ENCODE assay signal across 37 mouse cellular contexts in genomic region chr19:46169913-46170312, GRCm38 (mm10). TPM values are rescaled to one million over a fixed set of nuclear protein-coding genes. Genes with fewer than 3 reads are reported as not detected.
"Had no signal": no experiment of that assay in that cellular context is flagged by ENCODE, and none has a peak within 500 bp of the region (broad histone marks: within the 10 kb centered on the region; RNA-seq: fewer than 3 reads in every experiment).

No protein-coding gene starts in this region.

- DNase-seq: gastrocnemius, adult 2 months; gastrocnemius, postnatal 10 days; gastrocnemius, postnatal 25 days; heart, adult 2 months; heart, postnatal 10 days; heart, postnatal 4 days; kidney, adult 18-20 months; kidney, adult 8-10 months; kidney, postnatal 10 days; kidney, postnatal 25 days; kidney, postnatal 4 days; liver; liver, embryonic 13.5 days had no signal

- H3K9ac ChIP-seq: heart, embryonic 12.5 days; hindbrain, embryonic 12.5 days; hindbrain, embryonic 14.5 days; intestine, embryonic 15.5 days; limb, embryonic 12.5 days; liver, embryonic 13.5 days had no signal

- H3K4me3 ChIP-seq: gastrocnemius, adult 2 months; heart, adult 2 months; heart, embryonic 10.5 days; heart, embryonic 12.5 days; hindbrain, embryonic 10.5 days; hindbrain, embryonic 12.5 days; intestine, embryonic 15.5 days; layer of hippocampus, adult 2 months; left cerebral cortex, adult 2 months; limb, embryonic 10.5 days; limb, embryonic 12.5 days; liver, embryonic 13.5 days had no signal

- ATAC-seq: hindbrain, embryonic 16.5 days; inflammation-experienced regulatory T-cells, adult 6 months; intestine, embryonic 15.5 days; intestine, postnatal 0 days had no signal

- H3K4me2 ChIP-seq: heart, embryonic 12.5 days; hindbrain, embryonic 12.5 days; hindbrain, embryonic 14.5 days; intestine, embryonic 15.5 days; limb, embryonic 12.5 days; liver, embryonic 11.5 days; liver, embryonic 13.5 days had no signal

- H3K27ac ChIP-seq: gastrocnemius, adult 2 months; heart, adult 2 months; heart, embryonic 10.5 days; hindbrain, embryonic 10.5 days; hindbrain, embryonic 12.5 days; hindbrain, embryonic 14.5 days; intestine, embryonic 15.5 days; layer of hippocampus, adult 2 months; left cerebral cortex, adult 2 months; limb, embryonic 10.5 days; limb, embryonic 12.5 days; liver, embryonic 13.5 days had no signal

- H3K4me1 ChIP-seq: heart, embryonic 10.5 days; heart, embryonic 12.5 days; hindbrain, embryonic 10.5 days; hindbrain, embryonic 12.5 days; intestine, embryonic 15.5 days; limb, embryonic 10.5 days; limb, embryonic 12.5 days; liver, embryonic 13.5 days had no signal

- H3K27me3 ChIP-seq: heart, embryonic 12.5 days; hindbrain, embryonic 12.5 days; intestine, embryonic 15.5 days; limb, embryonic 12.5 days; liver, embryonic 13.5 days had no signal

- H3K9me3 ChIP-seq: heart, embryonic 10.5 days; heart, embryonic 12.5 days; hindbrain, embryonic 10.5 days; hindbrain, embryonic 12.5 days; intestine, embryonic 15.5 days; limb, embryonic 10.5 days; limb, embryonic 12.5 days; liver, embryonic 13.5 days had no signal

RNA-seq across cellular contexts. Expression of gene Pitx3, which starts 21.8 kb away (rescaled TPM):
- total RNA-seq: granulocyte monocyte progenitor cell, adult 5-6 weeks; heart, postnatal 4 days; layer of hippocampus, adult 2 months; layer of hippocampus, postnatal 10 days; layer of hippocampus, postnatal 25 days; left cerebral cortex, adult 2 months; left cerebral cortex, postnatal 14 days; left cerebral cortex, postnatal 36 days had no signal
- polyA plus RNA-seq: hindbrain, embryonic 10.5 days; hindbrain, embryonic 14.5 days; inflammation-experienced regulatory T-cells, adult 6 months; intestine, embryonic 15.5 days; intestine, postnatal 0 days; kidney, embryonic 14.5 days had no signal

RNA-seq across cellular contexts. Expression of gene Elovl3, which starts 38.2 kb away (rescaled TPM):
- total RNA-seq: gastrocnemius, adult 2 months; gastrocnemius, postnatal 10 days; gastrocnemius, postnatal 25 days; gastrocnemius, postnatal 4 days; granulocyte monocyte progenitor cell, adult 5-6 weeks; heart, postnatal 4 days; layer of hippocampus, adult 2 months; layer of hippocampus, postnatal 10 days; layer of hippocampus, postnatal 25 days; left cerebral cortex, adult 2 months; left cerebral cortex, postnatal 14 days; left cerebral cortex, postnatal 36 days had no signal
- polyA plus RNA-seq: heart, embryonic 10.5 days; heart, embryonic 12.5 days; heart, embryonic 14.5 days; heart, embryonic 16.5 days; hindbrain, embryonic 10.5 days; hindbrain, embryonic 12.5 days; hindbrain, embryonic 14.5 days; hindbrain, embryonic 16.5 days; inflammation-experienced regulatory T-cells, adult 6 months; intestine, embryonic 15.5 days; intestine, postnatal 0 days; kidney, embryonic 14.5 days; kidney, embryonic 16.5 days; liver, embryonic 11.5 days; liver, embryonic 13.5 days had no signal
